Mouse (Mus musculus): ENCODE results near the gene Rcl1.

GRCm38 (mm10) chr19:29145421-29145820, 44.2 kb downstream of the Rcl1 start:
- no peak for TF ChIP-seq CTCF (IDR thresholded peaks at IDR 0.05; ENCODE audit: control insufficient read depth, insufficient read depth, low read length)
- TF ChIP-seq POLR2A (IDR thresholded peaks at IDR 0.05; ENCODE audit: borderline replicate concordance, control insufficient read depth, low read depth, low read length) = no peak
